Mouse (Mus musculus) T-helper 17 cell (primary cell): Measurements from ENCODE around the gene Wdr76.
"Not testable (repeated sequence)": the region's sequence is repeated elsewhere in the genome, so short reads cannot be mapped to it uniquely, and the experiment has no call there.

ENCODE experiments used
- in situ Hi-C, 2 experiments: fragments of 300-600 bp; cut with MboI, MseI; formaldehyde crosslinking; loops; 1 replicate in 1 of 2; 2 replicates in 1 of 2; pipeline ENCODE4 v1.15.1; 2025; ENCODE audit warnings: high pct_unique_total_duplicates in 2 of 2

The Wdr76 gene

DNA sequence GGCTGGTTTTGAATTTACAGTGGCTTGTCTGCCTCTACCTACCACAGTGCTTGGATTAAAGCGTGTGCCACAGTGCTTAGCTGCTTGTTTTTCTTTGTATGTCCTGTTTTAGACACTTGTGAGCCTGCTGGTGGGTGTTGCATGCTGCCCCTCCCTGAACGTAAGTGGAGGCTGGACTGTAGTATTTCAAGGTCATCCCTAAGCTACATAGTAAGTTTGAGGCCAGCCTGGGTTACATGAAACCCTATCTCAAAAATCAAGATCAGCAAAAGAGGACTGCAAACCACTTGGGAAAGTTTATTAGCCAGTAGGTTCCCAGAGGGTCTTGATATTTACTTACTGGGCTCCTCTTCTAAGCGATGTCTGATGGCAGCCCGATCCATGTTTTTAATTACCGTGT lies 11.6 kb downstream of the Wdr76 start:
- in situ Hi-C loops = no loop called here

DNA sequence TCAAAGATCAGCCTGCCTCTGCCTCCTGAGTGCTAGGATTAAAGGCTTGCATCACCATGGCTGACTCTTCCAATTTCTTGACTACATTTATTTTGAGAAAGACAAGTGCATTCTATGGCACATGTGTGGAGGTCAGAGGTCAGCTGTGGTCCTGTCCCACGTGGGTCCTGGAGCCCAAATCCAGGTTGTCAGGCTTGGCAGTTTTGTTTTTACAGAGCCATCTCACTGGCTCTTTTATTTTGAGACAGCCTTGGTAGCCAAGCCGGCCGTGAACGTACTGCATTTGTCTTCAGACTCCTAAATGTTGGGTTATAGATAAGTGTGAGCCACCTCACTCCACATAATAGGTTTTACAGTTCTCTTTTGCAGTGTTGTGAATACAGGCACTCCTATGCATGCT lies 12.2 kb downstream of the Wdr76 start:
- in situ Hi-C loops = not testable (repeated sequence)

DNA sequence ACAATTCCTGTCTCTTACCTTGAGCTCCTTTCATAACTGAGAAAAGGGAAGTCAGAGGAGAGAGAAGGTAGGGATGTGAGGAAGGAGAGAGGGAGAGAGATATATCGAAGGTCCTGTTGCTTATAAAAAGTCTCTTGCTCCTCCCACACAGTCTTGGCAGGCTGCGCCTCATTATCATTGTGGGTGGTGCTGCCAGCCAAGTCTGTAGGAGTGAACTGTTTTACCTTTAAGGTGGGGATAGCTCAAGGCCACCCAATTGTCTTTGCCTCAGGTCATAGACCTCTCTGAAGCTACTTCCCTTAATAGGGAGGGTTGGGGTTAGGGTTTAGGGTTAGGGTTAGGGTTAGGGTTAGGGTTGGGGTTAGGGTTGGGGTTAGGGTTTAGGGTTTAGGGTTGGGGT lies 15.5 kb downstream of the Wdr76 start:
- in situ Hi-C loops = no loop called here

DNA sequence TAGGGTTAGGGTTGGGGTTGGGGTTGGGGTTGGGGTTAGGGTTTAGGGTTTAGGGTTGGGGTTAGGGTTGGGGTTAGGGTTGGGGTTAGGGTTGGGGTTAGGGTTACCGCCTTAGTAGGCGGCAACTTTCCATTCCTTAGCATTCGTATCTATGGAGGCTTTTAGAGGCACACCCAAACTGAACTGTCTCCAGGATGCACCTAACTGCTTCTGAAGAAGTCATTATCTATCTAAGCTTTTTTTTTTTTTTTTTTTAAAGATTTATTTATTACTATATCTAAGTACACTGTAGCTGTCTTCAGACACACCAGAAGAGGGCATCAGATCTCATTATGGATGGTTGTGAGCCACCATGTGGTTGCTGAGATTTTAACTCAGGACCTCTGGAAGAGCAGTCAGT lies 16.3 kb downstream of the Wdr76 start:
- in situ Hi-C loops = not testable (repeated sequence)

DNA sequence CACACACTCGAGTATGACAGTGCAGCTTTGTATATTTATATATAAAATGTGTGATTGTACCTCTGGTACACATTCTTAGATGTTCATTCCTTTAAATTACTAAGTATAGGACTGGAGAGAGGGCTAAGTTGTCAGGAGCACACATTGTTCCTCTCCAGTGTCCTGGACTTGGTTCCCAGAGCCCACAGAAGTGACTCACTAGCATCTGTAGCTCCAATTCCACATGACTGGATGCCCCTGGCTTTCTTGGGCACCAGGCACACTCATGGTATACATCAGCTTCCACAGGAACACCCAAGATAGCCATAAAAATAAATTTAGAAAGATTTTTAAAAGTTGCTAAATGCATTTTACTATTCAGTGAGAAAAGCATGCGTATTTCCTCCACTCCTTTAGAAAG lies 18.5 kb downstream of the Wdr76 start:
- in situ Hi-C loops = loop anchor here (5.0 kb wide), 1 partner anchor 38 kb away; no protein-coding TSS in a partner anchor

DNA sequence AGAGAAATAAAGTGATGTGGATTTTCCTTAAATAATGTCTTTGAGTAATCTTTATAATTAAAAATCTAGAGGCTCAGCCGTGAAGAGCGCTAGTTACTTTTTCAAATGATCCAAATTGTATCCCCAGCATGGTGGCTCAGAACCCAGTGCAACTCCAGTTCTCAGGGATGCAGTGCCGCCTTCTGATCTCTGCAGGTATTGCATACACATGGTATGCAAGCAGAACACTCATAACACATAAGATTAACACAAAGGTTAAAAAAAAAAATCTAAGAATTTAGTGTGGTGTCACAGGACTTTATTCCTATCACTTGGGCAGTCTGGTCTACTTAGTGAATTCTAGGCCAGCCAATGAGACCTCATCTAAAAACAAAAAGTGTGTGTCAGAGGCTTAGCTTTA lies 38.3 kb downstream of the Wdr76 start:
- in situ Hi-C loops = loop anchor here in 1 of 2 experiments (10.0 kb wide), 1 partner anchor 430 kb away; no protein-coding TSS in a partner anchor

DNA sequence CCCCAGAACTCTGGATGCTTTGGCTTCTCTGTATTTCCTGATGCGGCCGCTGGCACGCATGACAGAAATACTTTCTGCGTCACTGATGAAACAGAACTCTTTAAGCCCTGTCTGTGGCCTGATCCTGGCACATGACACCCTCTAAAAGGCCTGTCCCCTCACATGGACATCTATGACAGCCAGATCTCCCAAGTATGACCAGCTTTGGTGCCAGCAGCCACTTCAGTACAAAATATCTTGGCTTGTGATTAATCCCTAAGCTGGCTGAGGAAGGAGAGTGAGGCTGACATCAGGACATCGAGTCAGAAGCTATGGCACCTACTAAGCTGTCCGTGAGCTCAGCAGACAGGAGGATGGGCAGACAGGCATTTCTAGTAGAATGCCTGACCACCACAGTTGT lies 43.1 kb downstream of the Wdr76 start:
- in situ Hi-C loops = loop anchor here in 1 of 2 experiments (10.0 kb wide), 1 partner anchor 425 kb away; no protein-coding TSS in a partner anchor

DNA sequence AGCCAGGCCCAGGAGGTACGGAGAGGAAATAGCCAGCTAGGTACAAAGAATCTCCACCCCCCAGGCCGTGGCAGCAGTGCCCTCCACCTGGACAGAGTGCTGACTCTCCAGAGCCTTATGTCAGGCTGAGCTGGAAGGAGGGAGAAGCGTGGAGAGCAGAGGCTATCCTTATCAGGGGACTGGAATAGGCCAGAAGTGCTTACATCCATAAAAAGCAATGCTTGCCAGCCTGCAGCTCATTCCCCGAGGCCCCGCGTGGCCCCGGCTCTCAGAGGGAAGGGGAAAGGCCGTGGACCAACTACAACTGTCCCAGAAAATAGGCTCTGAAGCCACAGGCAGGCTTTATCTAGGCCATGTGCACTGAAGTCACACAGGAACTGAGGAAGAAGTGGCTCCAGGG lies 44.7 kb downstream of the Wdr76 start:
- in situ Hi-C loops = no loop called here

DNA sequence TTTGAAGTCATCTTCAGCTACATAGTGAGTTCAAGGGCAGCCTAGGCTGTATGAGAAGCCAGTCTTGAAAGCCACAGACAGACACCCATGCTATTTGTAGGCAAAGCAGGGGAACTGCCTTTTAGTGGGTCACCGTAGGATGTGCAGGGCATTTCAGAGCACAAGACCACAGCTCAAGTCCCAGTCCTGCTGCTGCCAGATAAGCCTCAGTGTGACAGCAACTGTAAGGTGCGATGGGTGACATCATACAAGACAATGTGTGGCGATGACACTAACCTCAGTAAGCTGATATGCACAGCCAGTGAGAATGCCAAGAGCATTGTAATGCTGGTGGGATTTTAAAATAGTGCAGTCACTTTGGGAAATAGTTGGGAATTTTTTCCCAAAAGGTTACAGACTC lies 56.6 kb downstream of the Wdr76 start:
- in situ Hi-C loops = no loop called here

DNA sequence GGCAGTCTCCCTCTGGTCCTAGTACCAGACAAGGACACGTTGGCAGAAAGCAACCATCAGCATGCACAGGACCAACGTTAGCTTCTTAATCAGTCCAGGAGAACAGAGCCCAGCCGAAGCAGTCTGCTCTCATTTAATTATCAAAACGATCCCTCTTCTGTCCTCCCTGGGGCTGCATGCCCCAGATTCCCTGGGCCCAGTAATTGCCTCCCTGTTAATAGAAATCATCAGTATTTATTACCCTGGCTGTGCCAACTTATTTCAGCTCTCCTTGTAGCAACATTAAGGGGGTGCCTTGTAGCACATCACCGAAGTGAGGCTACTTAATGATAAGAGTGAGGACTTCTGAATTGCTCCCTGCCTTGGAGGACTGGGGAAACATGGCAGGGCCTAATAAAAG lies 59.4 kb downstream of the Wdr76 start:
- in situ Hi-C loops = no loop called here

DNA sequence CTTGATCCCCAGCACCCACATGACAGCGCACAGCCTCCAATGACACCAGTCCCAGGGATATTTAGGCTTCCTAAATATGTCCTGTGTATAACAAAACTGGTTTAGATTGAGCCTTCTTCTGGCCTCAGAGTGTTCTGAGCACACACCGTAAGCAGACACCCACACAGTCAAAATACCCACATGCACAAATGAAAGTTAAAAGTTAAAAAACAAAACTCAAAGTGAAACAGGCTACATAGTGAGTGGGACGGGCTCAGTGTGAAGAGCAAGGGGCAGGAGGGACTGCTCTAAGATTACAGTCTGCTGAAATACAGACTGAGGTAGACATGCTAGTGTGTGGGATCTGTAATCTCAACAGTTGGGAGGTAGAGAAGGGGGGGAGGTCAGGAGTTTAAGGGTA lies 63.5 kb downstream of the Wdr76 start:
- in situ Hi-C loops = loop anchor here (10.0 kb wide), 4 partner anchors 115 to 265 kb away; partner anchors contain the start of gene Frmd5 (in 1 of the 2)

DNA sequence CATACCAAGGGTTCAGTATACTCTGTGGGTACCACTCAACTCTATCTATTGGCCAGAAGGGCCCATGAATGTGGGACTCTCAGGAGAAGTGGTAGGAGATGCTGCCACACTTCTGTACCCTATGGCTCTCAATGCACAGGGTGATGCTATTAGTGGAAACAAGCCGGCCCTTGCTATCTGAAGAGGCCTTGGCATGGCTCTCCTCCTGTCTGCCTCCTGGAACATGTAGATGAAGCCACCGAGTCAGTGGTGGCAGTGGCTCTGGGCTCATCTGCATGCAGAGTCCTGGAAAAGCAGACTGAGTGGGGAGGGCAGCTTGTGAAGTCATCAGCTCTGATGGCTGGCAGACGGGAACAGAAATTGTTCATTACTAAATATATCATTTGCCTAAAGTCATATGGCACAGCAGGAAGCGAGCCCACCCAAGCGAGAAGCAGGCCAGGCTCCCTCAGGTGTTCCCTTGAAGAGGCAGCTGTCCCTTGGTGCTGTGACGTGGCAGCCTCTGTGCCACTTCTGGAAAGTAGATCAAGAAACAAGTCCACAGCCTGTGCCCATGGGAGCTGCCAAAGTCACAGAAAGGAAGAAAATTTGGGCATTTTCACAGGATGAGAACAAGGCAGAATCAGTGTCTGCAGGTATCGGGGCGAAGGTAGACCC lies 64.6 kb downstream of the Wdr76 start:
- in situ Hi-C loops = loop anchor here (10.0 kb wide), 4 partner anchors 114 to 264 kb away; partner anchors contain the start of gene Frmd5 (in 1 of the 2)

DNA sequence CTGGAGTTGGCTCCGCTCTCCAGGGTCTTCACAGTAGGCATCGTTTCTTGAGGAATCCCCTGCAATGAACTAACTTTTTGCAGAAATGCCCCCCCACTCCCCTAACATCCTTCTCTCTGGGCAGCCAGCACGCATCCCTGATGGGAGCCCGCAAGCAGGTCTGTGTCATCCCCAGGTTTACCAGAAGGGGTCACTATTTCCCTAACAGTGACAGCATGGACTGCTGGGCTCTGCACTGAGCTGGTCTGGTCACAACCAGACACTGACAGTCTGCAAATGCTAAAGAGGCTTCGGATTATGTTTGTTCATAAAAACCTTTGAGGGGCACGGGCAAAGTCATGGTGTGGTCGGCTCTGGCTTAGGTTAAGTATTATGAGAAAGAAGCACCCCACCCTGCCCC lies 65.3 kb downstream of the Wdr76 start:
- in situ Hi-C loops = loop anchor here (10.0 kb wide), 4 partner anchors 113 to 263 kb away; partner anchors contain the start of gene Frmd5 (in 1 of the 2)

DNA sequence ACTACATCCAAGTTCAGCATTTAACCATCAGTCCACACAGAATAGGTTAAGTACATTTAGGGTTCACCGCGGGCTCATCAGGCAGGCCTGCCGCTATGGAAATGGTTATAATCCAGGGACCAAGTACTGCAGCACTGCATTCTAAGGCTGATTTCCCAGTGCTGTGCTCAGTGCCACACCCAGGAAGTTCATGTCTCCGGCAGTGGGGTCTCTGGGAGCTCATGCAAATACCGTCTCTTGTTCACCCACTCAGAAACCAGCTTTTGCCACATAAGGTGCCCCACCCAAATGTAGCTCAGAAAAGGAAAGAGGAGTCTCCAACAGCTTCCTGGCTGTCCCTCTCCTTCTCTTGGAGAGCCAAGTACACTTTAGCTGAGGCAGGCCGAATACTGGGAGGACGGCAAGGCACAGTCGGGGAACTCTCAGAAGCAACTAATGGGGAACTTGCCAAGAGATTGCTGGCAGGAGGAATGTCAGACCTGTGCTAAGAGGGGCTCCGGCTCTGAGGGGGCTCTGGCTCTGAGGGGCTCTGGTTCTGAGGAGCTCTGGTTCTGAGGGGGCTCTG lies 67.6 kb downstream of the Wdr76 start:
- in situ Hi-C loops = loop anchor here (10.0 kb wide), 4 partner anchors 111 to 261 kb away; partner anchors contain the start of gene Frmd5 (in 1 of the 2)

DNA sequence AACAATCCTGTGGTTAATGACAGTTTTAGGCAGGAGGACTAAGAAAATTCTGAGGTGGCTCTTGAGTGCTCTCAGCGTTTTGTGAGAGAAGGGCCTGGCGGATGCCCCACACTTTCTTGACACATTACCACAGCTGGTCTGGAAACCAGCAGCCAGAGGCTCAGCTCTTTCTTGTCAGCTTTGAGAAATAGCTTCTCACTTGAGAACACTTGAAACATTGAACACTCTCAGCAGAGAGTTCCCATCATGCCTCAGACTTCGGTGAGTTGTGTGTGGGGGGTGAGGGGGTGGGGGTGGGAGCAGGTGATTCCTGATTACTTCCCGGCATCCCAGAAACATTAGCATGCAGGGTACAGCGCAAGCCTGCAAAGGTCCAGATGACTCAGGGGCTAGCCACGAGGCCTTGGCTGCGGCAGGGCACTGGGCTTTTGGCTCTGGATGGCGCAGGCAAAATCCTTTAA lies 69.2 kb downstream of the Wdr76 start:
- in situ Hi-C loops = loop anchor here (10.0 kb wide), 4 partner anchors 109 to 259 kb away; partner anchors contain the start of gene Frmd5 (in 1 of the 2)

DNA sequence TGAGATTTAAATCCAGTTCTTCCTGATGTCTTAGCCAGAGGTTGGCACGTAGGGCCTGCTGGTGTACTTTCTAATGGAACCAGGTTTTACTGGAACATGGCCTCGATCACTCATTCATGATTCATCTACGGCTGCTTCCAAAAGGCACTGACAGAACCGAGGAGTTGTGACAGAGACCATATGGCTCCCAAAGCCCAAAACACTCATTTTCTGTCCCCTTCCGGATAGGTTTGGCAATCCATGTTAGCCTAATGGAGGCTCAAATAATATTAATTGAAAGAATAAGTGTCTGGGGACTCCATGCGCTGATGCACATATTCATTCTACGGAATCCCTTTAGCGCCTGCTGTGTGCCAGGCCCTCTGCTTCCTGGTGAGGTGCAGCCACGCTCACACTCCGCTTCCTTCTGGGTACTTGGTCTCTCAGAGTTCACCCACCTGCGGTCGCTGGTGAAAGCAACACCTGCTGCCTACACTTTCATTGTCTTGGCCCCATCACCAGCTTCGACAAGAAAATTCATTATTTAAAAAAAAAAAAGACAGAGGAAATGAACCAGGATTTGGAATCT lies 76.4 kb downstream of the Wdr76 start:
- in situ Hi-C loops = no loop called here

DNA sequence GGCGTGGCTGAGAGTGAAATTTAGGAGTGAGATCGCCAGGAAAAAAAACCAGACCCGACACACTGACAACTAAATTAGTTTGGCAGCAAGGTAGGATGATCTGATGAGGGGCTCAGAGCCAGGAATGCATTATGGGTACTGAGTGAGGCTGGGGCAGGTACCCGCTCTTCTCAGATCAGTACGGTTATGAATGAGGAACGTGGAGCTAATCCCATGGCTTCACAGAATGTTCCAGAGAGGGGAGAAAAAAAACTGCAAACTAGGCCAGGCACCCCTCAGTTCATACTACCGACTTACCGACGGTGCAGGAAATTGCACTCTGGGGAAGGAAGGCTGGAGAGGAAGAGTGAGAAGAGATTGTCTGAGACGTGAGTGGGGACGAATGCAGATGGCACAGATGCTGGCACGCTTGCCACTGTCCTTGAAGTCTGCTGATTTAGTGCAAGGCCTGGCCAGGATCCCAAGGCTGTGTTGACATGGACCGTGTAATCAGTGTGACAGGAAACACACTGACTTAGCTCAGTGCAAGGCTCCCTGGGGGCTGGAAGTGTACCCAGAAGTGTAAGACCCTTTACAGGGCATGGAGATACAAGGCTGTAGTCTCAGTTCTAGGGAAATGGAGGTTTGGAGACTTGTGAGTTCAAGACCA lies 77.1 kb downstream of the Wdr76 start:
- in situ Hi-C loops = no loop called here

DNA sequence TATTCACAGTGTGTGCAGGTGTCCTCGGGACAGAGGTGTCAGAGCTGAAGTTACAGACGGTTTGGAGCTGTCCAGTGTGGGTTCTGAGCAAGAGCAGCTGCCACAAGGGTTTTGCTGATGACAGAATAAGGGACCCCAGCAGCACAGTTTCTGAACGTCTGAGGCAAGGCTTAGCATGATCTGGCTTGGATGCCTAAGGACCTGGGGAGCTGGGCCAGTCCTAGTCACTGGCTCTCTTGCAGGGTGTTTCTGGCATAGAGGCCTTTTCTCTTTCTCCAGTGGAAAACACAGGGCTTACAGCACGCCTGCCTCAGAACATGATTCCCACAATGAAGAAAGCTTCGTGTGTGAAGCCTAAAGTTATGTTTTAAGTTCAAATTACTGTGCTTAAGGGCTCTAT lies 78.2 kb downstream of the Wdr76 start:
- in situ Hi-C loops = no loop called here

DNA sequence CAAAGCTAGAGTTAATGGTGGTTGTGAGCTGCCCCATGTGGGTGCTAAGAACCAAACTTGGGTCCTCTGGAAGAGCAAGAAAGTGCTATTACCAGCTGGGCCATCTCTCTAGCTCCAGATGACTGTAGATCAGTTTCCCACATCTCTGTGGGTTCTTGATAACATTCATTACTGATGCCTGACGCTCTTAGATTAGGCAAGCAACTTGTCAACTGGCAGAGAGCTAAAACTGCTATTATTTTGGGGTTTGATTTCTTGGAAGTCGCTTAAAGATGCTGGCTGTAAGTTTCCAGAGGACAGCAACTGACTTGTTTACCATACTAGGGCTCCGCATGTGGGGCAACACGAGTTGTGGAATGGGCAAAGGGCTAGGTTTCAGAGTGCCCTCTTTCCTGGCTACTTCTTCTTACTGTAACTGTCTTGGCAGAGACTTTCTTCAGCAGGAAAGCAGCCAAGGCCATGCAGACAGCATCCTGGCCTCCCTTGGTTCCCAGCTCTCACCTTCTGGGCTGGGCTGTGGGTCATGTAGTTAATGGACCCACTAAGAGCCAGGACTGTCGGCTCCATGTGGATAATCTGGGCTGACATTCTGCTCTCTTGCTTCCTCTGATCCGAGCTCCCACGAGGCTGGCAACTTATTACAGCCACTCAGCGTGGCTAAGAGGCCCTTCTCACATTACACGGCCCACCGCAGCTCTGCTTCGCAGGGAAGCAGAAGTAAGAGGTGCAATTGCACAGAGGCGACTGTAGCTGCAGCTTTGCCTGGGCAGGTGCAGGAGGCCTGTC lies 81.2 kb downstream of the Wdr76 start:
- in situ Hi-C loops = no loop called here

DNA sequence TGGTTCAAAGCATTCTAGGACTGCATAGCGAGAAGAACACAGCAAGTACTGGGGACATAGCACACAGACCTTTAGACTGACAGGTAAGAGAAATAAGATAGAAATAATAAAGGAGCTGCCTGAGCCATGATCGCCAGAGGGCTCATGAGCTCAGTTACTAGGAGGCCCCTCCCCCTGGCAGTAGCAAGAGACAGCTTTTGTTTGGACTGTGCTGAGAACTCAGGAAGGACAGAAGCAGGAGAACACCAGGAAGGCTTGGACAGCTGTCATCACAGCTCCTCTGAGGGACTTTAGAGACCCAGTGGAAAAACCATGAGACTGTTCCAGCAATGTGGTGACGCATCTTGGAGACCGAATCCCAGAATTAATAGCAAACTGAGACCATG lies 81.8 kb downstream of the Wdr76 start:
- in situ Hi-C loops = no loop called here

DNA sequence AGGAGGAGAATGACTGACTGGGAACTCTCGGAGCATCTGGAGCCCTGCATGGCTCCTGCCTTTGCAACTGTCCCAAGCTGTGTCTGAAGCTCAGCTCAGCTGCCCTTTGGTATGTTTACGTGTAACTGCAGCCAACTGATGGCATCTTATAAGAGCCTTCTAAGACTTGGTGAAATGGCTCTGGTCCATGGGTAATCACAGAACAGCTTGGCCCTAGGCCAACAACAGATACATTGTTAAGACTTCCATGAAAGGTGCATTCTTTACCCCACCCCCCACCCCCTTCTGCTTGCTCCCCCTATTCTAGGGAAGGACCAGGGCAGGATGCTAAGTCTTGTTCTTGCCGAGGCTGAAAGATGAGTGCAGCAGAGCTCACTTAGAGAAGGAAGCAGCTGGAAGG lies 87.6 kb downstream of the Wdr76 start:
- in situ Hi-C loops = no loop called here
